Mouse (Mus musculus) ES-E14 (cell line): Measurements from ENCODE around the gene Dmxl2.

Experiments
- CHD2 ChIP-seq: IDR thresholded peaks from 2 replicates; pipeline ENCODE4 v1.6.1; 2014; ENCODE audit warnings: mild to moderate bottlenecking, low read depth, low read length, inconsistent platforms
- HCFC1 ChIP-seq: IDR thresholded peaks from 2 replicates; pipeline ENCODE4 v1.6.1; 2012; ENCODE audit warnings: low read length, inconsistent platforms, borderline replicate concordance; ENCODE audit not compliant: insufficient read depth
- MAFK ChIP-seq: IDR thresholded peaks from 2 replicates; pipeline ENCODE4 v1.6.1; 2014; ENCODE audit warnings: mild to moderate bottlenecking, low read depth, low read length, inconsistent platforms; ENCODE audit not compliant: insufficient read depth
- ZC3H11A ChIP-seq: IDR thresholded peaks from 2 replicates; pipeline ENCODE4 v1.6.1; 2012; ENCODE audit warnings: low read depth, mild to moderate bottlenecking, inconsistent platforms, low read length, borderline replicate concordance
- ZNF384 ChIP-seq: IDR thresholded peaks from 2 replicates; pipeline ENCODE4 v1.6.1; 2012; ENCODE audit warnings: low read depth, low read length, inconsistent platforms

DNA sequence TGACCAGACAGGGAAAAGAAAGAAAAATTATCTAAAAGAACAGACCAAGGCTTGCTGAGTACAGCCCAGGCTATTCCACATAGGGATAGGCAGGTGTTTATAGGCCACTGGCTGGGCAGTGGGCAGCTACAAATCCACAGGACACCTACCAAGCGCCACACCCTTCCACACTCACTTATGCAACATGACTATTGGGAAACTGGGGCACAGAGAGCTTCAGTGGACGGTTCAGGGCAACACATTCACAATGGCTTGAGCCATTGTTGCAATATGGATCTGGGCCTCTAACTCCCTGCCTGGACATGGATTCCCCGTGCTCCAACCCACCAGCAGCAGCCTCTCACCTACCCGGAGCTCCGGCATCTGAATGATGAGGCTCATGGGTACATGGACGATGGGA is 48.0 kb upstream of the Dmxl2 start:
- TF ChIP-seq ZC3H11A (no peak), HCFC1 (no peak), CHD2 (no peak), MAFK (no peak), ZNF384 (no peak)
